Mouse (Mus musculus): Measurements from ENCODE around the gene Prkx. TPM values are rescaled to one million over a fixed set of nuclear protein-coding genes. Genes with fewer than 3 reads are reported as not detected.

The Prkx gene
- polyA plus RNA-seq, 1 experiment: 17.1 TPM

DNA sequence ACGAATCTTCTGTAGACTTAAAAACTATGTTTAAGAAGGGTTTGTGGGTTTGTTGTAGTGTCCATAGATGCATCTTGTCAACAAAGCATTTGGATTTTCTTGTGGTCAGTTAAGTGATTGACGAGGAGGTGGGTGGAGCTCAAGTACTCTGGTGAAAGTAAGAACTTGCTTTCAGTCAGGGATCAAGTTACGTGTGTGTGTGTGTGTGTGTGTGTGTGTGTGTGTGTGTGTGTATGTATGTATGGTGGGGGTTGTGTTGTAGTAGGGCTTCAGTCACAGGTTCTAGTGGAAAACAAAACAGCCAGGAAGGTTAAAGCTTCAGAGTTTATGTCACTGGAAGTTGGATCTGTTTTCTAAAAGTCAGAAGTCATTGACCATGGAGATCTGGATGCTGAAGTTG, 3.5 kb upstream of the Prkx start:
- no peaks in the 10 kb centered on the region for H3K27me3 ChIP-seq (ENCODE audit: control insufficient read depth, insufficient read depth, low read length)
- H3K27ac ChIP-seq (ENCODE audit: control insufficient read depth, insufficient read depth, low read length): no peak overlapping the region
- H3K36me3 ChIP-seq (ENCODE audit: control insufficient read depth, insufficient read depth, low read length): no peaks in the 10 kb centered on the region
- DNase-seq: no peak
- H3K4me3 ChIP-seq (ENCODE audit: control insufficient read depth, insufficient read depth, low read length): no peak overlapping the region
- WGBS: 89% methylated on average over 3 of the region's 3 CpGs
- TF ChIP-seq CTCF (IDR thresholded peaks at IDR 0.05; ENCODE audit: borderline replicate concordance, control insufficient read depth, extremely low read depth, insufficient read depth, low read length, poor library complexity): no peak
- TF ChIP-seq POLR2A (IDR thresholded peaks at IDR 0.05; ENCODE audit: control insufficient read depth, extremely low read depth, insufficient read depth, low read length, poor library complexity): no peak
- H3K4me1 ChIP-seq (replicated peaks; ENCODE audit: control insufficient read depth, insufficient read depth, low read length): peaks cover 10% of the 10 kb centered on the region

DNA sequence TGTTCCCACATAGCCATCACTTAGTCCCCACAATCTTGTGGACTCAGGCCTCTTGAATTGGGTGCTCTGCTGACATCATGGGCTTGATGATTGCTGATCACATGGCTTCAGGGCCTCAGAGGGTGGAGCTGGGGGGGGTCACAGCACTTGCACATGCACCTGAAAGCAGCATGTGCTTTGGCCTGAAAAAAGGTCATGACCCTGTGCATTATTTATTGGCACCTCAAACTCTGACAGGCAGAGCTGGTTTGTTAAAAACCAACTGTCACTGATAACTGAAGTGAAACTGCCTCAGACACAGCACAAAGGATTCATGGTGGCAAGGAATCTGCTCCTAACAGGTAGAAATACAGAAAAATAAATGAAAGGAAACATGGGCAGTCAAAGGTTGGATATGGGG, 1.7 kb upstream of the Prkx start:
- TF ChIP-seq POLR2A (IDR thresholded peaks at IDR 0.05; ENCODE audit: control insufficient read depth, extremely low read depth, insufficient read depth, low read length, poor library complexity) (no peak), CTCF (IDR thresholded peaks at IDR 0.05; ENCODE audit: borderline replicate concordance, control insufficient read depth, extremely low read depth, insufficient read depth, low read length, poor library complexity) (no peak)
- no peaks in the 10 kb centered on the region for H3K27me3 ChIP-seq (ENCODE audit: control insufficient read depth, insufficient read depth, low read length)

DNA sequence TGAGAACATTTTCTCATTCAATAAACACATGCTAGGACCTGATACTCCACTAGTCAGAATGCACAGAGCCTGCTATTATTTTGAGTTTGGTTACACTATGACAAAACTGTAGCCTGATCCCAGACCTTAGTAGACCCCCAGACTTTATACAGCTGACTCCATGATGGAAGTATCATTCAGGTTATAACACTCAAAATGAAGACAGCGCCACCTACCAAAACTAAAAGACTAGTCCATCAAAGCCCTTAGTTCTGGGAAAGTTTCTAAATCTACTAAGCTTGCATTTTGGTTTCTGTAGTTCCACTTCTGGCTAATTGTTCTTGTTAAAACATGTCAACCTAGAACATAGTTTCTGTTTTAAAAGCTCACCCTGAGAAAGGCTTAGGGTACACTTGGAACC, 838 bp upstream of the Prkx start:
- no peak for TF ChIP-seq CTCF (IDR thresholded peaks at IDR 0.05; ENCODE audit: borderline replicate concordance, control insufficient read depth, extremely low read depth, insufficient read depth, low read length, poor library complexity)
- no peak for TF ChIP-seq POLR2A (IDR thresholded peaks at IDR 0.05; ENCODE audit: control insufficient read depth, extremely low read depth, insufficient read depth, low read length, poor library complexity)
- no peak overlapping the region for H3K27ac ChIP-seq (ENCODE audit: control insufficient read depth, insufficient read depth, low read length)
- H3K4me3 ChIP-seq (ENCODE audit: control insufficient read depth, insufficient read depth, low read length): no peak overlapping the region
- no peaks in the 10 kb centered on the region for H3K27me3 ChIP-seq (ENCODE audit: control insufficient read depth, insufficient read depth, low read length)
- 89% methylated on average over 1 of the region's 1 CpGs for WGBS
- peaks cover 15% of the 10 kb centered on the region for H3K4me1 ChIP-seq (replicated peaks; ENCODE audit: control insufficient read depth, insufficient read depth, low read length)
- H3K36me3 ChIP-seq (ENCODE audit: control insufficient read depth, insufficient read depth, low read length): no peaks in the 10 kb centered on the region
- no peak for DNase-seq

More for the DNA sequence above, 1.7 kb upstream of the Prkx start:
- DNase-seq: no peak
- no peak overlapping the region for H3K27ac ChIP-seq (ENCODE audit: control insufficient read depth, insufficient read depth, low read length)
- peaks cover 15% of the 10 kb centered on the region for H3K4me1 ChIP-seq (replicated peaks; ENCODE audit: control insufficient read depth, insufficient read depth, low read length)
- no peaks in the 10 kb centered on the region for H3K36me3 ChIP-seq (ENCODE audit: control insufficient read depth, insufficient read depth, low read length)
- no peak overlapping the region for H3K4me3 ChIP-seq (ENCODE audit: control insufficient read depth, insufficient read depth, low read length)

DNA sequence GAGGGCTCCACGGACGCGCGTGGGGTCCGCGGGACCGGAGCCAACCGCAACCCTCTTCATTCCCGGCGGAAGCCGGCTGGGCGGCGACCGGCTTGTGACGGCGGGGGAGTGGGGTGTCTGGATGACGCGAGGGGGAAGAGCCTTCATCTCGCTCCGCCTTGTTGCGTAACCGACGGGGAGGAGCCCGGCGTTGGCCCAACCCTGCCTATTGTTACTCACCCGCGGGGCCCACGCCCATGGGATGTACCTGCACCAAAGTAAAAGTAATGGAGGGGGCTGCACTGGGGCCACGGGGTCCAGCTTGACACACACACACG, 262 bp downstream of the Prkx start:
- H3K4me1 ChIP-seq (replicated peaks; ENCODE audit: control insufficient read depth, insufficient read depth, low read length): peaks cover 15% of the 10 kb centered on the region
- no peaks in the 10 kb centered on the region for H3K36me3 ChIP-seq (ENCODE audit: control insufficient read depth, insufficient read depth, low read length)
- peak overlapping the region; percentile 93 for H3K4me3 ChIP-seq (ENCODE audit: control insufficient read depth, insufficient read depth, low read length)
- no peaks in the 10 kb centered on the region for H3K27me3 ChIP-seq (ENCODE audit: control insufficient read depth, insufficient read depth, low read length)
- TF ChIP-seq POLR2A (IDR thresholded peaks at IDR 0.05; ENCODE audit: control insufficient read depth, extremely low read depth, insufficient read depth, low read length, poor library complexity) (peak; percentile 50; the same call in 1 of the 2 replicates), CTCF (IDR thresholded peaks at IDR 0.05; ENCODE audit: borderline replicate concordance, control insufficient read depth, extremely low read depth, insufficient read depth, low read length, poor library complexity) (no peak)
- peak overlapping the region; percentile 90 for H3K27ac ChIP-seq (ENCODE audit: control insufficient read depth, insufficient read depth, low read length)
- under 1% methylated on average over 30 of the region's 30 CpGs for WGBS
- peak; percentile 89 for DNase-seq

DNA sequence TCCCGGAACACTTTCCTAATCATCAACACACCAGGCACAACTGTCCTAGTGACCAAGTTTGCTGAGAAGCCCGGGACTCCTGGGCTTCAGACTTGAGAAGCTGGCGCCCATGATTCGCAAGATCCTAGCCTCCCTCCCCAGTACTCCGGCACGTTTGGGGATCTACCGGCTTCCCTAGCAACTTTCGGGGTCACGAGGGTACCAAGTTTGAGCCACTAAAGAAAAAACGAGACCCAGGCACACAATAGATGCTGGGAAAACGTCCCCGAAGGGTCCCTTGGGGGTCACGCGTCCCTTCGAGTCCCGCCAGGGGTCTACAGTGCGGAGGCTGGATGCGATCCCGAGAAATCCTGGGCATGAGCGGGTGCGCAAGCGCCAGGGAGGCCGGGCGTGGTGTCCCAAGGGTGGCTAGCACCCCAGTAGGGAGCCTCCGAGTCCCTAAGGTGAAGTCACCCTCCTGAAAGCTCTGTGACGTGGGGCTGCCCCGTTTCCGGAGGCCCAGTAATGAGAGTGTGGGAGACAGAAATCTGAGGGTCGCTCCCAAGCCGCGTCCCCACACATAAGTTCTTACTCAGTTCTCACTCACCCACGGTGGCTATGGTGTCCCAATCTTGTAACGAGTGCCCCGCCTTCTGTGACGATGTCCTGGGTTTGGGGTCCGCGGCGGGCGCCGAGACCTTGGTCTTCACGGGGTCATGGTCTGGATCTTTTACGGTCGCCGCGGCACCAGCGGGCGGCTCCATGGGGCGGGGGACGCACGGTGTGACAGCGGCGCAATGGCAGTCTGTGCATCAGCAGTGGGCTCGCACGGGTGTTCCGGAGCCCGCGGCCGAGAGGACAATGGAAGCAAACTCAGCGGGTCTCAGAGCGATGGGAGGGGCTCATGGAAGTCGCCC, 868 bp downstream of the Prkx start:
- DNase-seq: peak; percentile 30
- peaks cover 15% of the 10 kb centered on the region for H3K4me1 ChIP-seq (replicated peaks; ENCODE audit: control insufficient read depth, insufficient read depth, low read length)

DNA sequence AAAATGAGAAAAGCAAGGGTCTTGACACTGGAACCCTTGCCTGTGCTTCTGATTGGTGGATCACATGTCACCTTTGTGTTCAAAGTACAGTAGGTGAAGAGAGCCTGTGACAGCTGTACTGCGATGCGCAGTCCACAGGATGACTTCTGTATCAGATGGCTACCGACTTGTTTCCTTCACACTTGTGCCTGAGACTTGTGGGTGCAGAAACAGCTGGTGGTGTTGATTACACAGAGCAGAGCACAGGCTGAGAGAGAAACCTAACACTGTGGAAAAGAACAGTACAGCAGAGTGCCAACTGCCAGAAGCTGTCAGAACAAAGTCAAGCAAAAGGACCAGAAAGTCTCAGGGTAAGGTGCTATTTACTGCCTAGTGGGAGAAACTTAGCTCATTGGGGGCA, 7.4 kb downstream of the Prkx start:
- TF ChIP-seq POLR2A (IDR thresholded peaks at IDR 0.05; ENCODE audit: control insufficient read depth, extremely low read depth, insufficient read depth, low read length, poor library complexity): no peak
- no peak for TF ChIP-seq CTCF (IDR thresholded peaks at IDR 0.05; ENCODE audit: borderline replicate concordance, control insufficient read depth, extremely low read depth, insufficient read depth, low read length, poor library complexity)
- Histone ChIP-seq H3K4me1 (replicated peaks; ENCODE audit: control insufficient read depth, insufficient read depth, low read length) (no peaks in the 10 kb centered on the region), H3K36me3 (ENCODE audit: control insufficient read depth, insufficient read depth, low read length) (peaks cover 5% of the 10 kb centered on the region; the same call in 1 of the 2 replicates), H3K27ac (ENCODE audit: control insufficient read depth, insufficient read depth, low read length) (no peak overlapping the region), H3K27me3 (ENCODE audit: control insufficient read depth, insufficient read depth, low read length) (no peaks in the 10 kb centered on the region), H3K4me3 (ENCODE audit: control insufficient read depth, insufficient read depth, low read length) (no peak overlapping the region)
- WGBS: 74% methylated on average over 3 of the region's 3 CpGs
- DNase-seq: no peak

More for the DNA sequence above, 868 bp downstream of the Prkx start:
- H3K27ac ChIP-seq (ENCODE audit: control insufficient read depth, insufficient read depth, low read length): no peak overlapping the region
- H3K4me3 ChIP-seq (ENCODE audit: control insufficient read depth, insufficient read depth, low read length): peak overlapping the region; percentile 93
- H3K27me3 ChIP-seq (ENCODE audit: control insufficient read depth, insufficient read depth, low read length): no peaks in the 10 kb centered on the region
- TF ChIP-seq POLR2A (IDR thresholded peaks at IDR 0.05; ENCODE audit: control insufficient read depth, extremely low read depth, insufficient read depth, low read length, poor library complexity): no peak
- no peak for TF ChIP-seq CTCF (IDR thresholded peaks at IDR 0.05; ENCODE audit: borderline replicate concordance, control insufficient read depth, extremely low read depth, insufficient read depth, low read length, poor library complexity)
- no peaks in the 10 kb centered on the region for H3K36me3 ChIP-seq (ENCODE audit: control insufficient read depth, insufficient read depth, low read length)
- WGBS: 1% methylated on average over 60 of the region's 61 CpGs
